Mouse (Mus musculus): ENCODE measurements around the gene Gatm.

The Gatm gene

GRCm38 (mm10) chr2:122610746-122611653 lies at the start of gene Gatm:
TSS of gene Gatm (minus strand) at chr2:122611303.
- in situ Hi-C loops (cut with MboI; ENCODE audit: low pct_unique_long_range_greater_than_20kb in 1 of 2, low sequenced_read_pairs in 2 of 2, unreplicated experiment in 1 of 2): no loop called here

- in situ Hi-C loops (cut with MboI; ENCODE audit: low pct_unique_long_range_greater_than_20kb in 1 of 2, low sequenced_read_pairs in 2 of 2, unreplicated experiment in 1 of 2): no loop called here
Observed at GRCm38 (mm10) chr2:122659825-122660224, 48.7 kb upstream of the Gatm start.

GRCm38 (mm10) chr2:122657707-122658524 lies 46.8 kb upstream of the Gatm start:
- in situ Hi-C loops (cut with MboI; ENCODE audit: low pct_unique_long_range_greater_than_20kb in 1 of 2, low sequenced_read_pairs in 2 of 2, unreplicated experiment in 1 of 2): no loop called here

GRCm38 (mm10) chr2:122656767-122657166 lies 45.7 kb upstream of the Gatm start:
- in situ Hi-C loops (cut with MboI; ENCODE audit: low pct_unique_long_range_greater_than_20kb in 1 of 2, low sequenced_read_pairs in 2 of 2, unreplicated experiment in 1 of 2): no loop called here

GRCm38 (mm10) chr2:122656052-122656451 lies 44.9 kb upstream of the Gatm start:
- in situ Hi-C loops (cut with MboI; ENCODE audit: low pct_unique_long_range_greater_than_20kb in 1 of 2, low sequenced_read_pairs in 2 of 2, unreplicated experiment in 1 of 2): no loop called here

- in situ Hi-C loops (cut with MboI; ENCODE audit: low pct_unique_long_range_greater_than_20kb in 1 of 2, low sequenced_read_pairs in 2 of 2, unreplicated experiment in 1 of 2): no loop called here
Observed at GRCm38 (mm10) chr2:122652096-122653084, 41.3 kb upstream of the Gatm start.

- in situ Hi-C loops (cut with MboI; ENCODE audit: low pct_unique_long_range_greater_than_20kb in 1 of 2, low sequenced_read_pairs in 2 of 2, unreplicated experiment in 1 of 2): loop anchor here in 1 of 2 experiments (10.0 kb wide), 1 partner anchor 116 kb away; no protein-coding TSS in a partner anchor
Observed at GRCm38 (mm10) chr2:122638673-122639072, 27.6 kb upstream of the Gatm start.

- in situ Hi-C loops (cut with MboI; ENCODE audit: low pct_unique_long_range_greater_than_20kb in 1 of 2, low sequenced_read_pairs in 2 of 2, unreplicated experiment in 1 of 2): loop anchor here in 1 of 2 experiments (10.0 kb wide), 1 partner anchor 117 kb away; no protein-coding TSS in a partner anchor
Observed at GRCm38 (mm10) chr2:122638029-122638428, 26.9 kb upstream of the Gatm start.

GRCm38 (mm10) chr2:122637526-122637997 lies 26.5 kb upstream of the Gatm start:
- in situ Hi-C loops (cut with MboI; ENCODE audit: low pct_unique_long_range_greater_than_20kb in 1 of 2, low sequenced_read_pairs in 2 of 2, unreplicated experiment in 1 of 2): loop anchor here in 1 of 2 experiments (10.0 kb wide), 1 partner anchor 117 kb away; no protein-coding TSS in a partner anchor

- in situ Hi-C loops (cut with MboI; ENCODE audit: low pct_unique_long_range_greater_than_20kb in 1 of 2, low sequenced_read_pairs in 2 of 2, unreplicated experiment in 1 of 2): loop anchor here in 1 of 2 experiments (10.0 kb wide), 1 partner anchor 118 kb away; no protein-coding TSS in a partner anchor
Observed at GRCm38 (mm10) chr2:122636686-122637085, 25.6 kb upstream of the Gatm start, which contains the start of gene AA467197. TSS of gene AA467197 (plus strand) at chr2:122636986.

GRCm38 (mm10) chr2:122631226-122631801 lies 20.2 kb upstream of the Gatm start:
- in situ Hi-C loops (cut with MboI; ENCODE audit: low pct_unique_long_range_greater_than_20kb in 1 of 2, low sequenced_read_pairs in 2 of 2, unreplicated experiment in 1 of 2): loop anchor here in 1 of 2 experiments (10.0 kb wide), 1 partner anchor 123 kb away; no protein-coding TSS in a partner anchor

- in situ Hi-C loops (cut with MboI; ENCODE audit: low pct_unique_long_range_greater_than_20kb in 1 of 2, low sequenced_read_pairs in 2 of 2, unreplicated experiment in 1 of 2): loop anchor here in 1 of 2 experiments (10.0 kb wide), 1 partner anchor 124 kb away; no protein-coding TSS in a partner anchor
Observed at GRCm38 (mm10) chr2:122630465-122631225, 19.5 kb upstream of the Gatm start.

- in situ Hi-C loops (cut with MboI; ENCODE audit: low pct_unique_long_range_greater_than_20kb in 1 of 2, low sequenced_read_pairs in 2 of 2, unreplicated experiment in 1 of 2): loop anchor here in 1 of 2 experiments (10.0 kb wide), 1 partner anchor 125 kb away; no protein-coding TSS in a partner anchor
Observed at GRCm38 (mm10) chr2:122629871-122630270, 18.8 kb upstream of the Gatm start.

GRCm38 (mm10) chr2:122628976-122629375 lies 17.9 kb upstream of the Gatm start:
- in situ Hi-C loops (cut with MboI; ENCODE audit: low pct_unique_long_range_greater_than_20kb in 1 of 2, low sequenced_read_pairs in 2 of 2, unreplicated experiment in 1 of 2): no loop called here

- in situ Hi-C loops (cut with MboI; ENCODE audit: low pct_unique_long_range_greater_than_20kb in 1 of 2, low sequenced_read_pairs in 2 of 2, unreplicated experiment in 1 of 2): no loop called here
Observed at GRCm38 (mm10) chr2:122625930-122626329, 14.8 kb upstream of the Gatm start.

GRCm38 (mm10) chr2:122621337-122622110 lies 10.4 kb upstream of the Gatm start:
- in situ Hi-C loops (cut with MboI; ENCODE audit: low pct_unique_long_range_greater_than_20kb in 1 of 2, low sequenced_read_pairs in 2 of 2, unreplicated experiment in 1 of 2): no loop called here

Measured in mouse embryonic stem cell (cell line).